Mouse (Mus musculus): Measurements from ENCODE around the gene Psmc1. TPM values are rescaled to one million over a fixed set of nuclear protein-coding genes. Genes with fewer than 3 reads are reported as not detected.

Psmc1 gene
- 144 TPM for polyA plus RNA-seq (2014; fragmentation: Illumina TruSeq; extraction: RNeasy Lipid Tissue Mini Kit (QIAGEN cat#74804); ENCODE audit: low read depth, low replicate concordance)

GRCm38 (mm10) chr12:100109986-100110696 is at the start of gene Psmc1:
Gene Psmc1, plus strand, starts transcription at chr12:100110154.

GRCm38 (mm10) chr12:100159261-100159975 is 49.5 kb downstream of the Psmc1 start, which contains the start of gene Nrde2:
Gene Nrde2, minus strand, starts transcription at chr12:100159653.

Other genes with a start within 250 kb of the Psmc1 start
- gene Efcab11, start 225.7 kb upstream of the Psmc1 start, polyA plus RNA-seq (2014; fragmentation: Illumina TruSeq; extraction: RNeasy Lipid Tissue Mini Kit (QIAGEN cat#74804); ENCODE audit: low read depth, low replicate concordance) = not detected
- gene Tdp1, start 225.6 kb upstream of the Psmc1 start, polyA plus RNA-seq (2014; fragmentation: Illumina TruSeq; extraction: RNeasy Lipid Tissue Mini Kit (QIAGEN cat#74804); ENCODE audit: low read depth, low replicate concordance) = 8.5 TPM
- gene Kcnk13, start 145.7 kb upstream of the Psmc1 start, polyA plus RNA-seq (2014; fragmentation: Illumina TruSeq; extraction: RNeasy Lipid Tissue Mini Kit (QIAGEN cat#74804); ENCODE audit: low read depth, low replicate concordance) = 0.47 TPM
- 8.6 TPM for gene Nrde2, start 49.5 kb downstream of the Psmc1 start, polyA plus RNA-seq (2014; fragmentation: Illumina TruSeq; extraction: RNeasy Lipid Tissue Mini Kit (QIAGEN cat#74804); ENCODE audit: low read depth, low replicate concordance)
- 131 TPM for gene Calm1, start 89.3 kb downstream of the Psmc1 start, polyA plus RNA-seq (2014; fragmentation: Illumina TruSeq; extraction: RNeasy Lipid Tissue Mini Kit (QIAGEN cat#74804); ENCODE audit: low read depth, low replicate concordance)

All from heart, adult 10 weeks (tissue).